Mouse (Mus musculus) brain, embryonic 14.5 days (tissue): Measurements from ENCODE around the gene Scd2.

Experiments
- CTCF ChIP-seq: fragments of 200-500 bp; IDR thresholded peaks from 2 replicates; pipeline ENCODE4 v1.5.1; 2012; ENCODE audit warnings: inconsistent platforms, mild to moderate bottlenecking, moderate library complexity, borderline replicate concordance; ENCODE audit not compliant: insufficient read depth, insufficient read length; ENCODE audit errors: extremely low read depth
- POLR2A ChIP-seq: fragments of 200-500 bp; IDR thresholded peaks from 2 replicates; pipeline ENCODE4 v1.6.1; 2012; ENCODE audit warnings: mild to moderate bottlenecking, inconsistent platforms, borderline replicate concordance; ENCODE audit not compliant: poor library complexity, insufficient read depth, insufficient read length, severe bottlenecking; ENCODE audit errors: extremely low read depth

DNA sequence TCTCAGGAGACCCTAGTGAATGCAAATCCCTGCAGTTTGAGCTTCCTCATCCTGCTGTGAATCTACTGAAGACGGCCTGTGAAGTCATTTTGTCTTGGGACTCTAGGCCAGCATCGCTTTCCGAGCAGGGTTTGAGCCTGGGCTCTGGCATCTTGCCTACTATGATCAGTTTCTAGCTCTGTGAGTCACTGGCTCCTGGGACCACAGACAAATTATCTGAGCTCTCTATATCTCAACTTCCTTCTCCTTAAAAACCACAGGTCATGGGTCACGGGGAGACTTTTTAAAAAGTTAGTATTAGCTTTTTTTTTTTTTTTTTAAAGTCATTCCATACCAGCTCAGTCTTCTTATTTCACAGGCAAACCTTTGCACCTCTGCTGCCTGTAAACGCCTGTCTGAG is 38.4 kb downstream of the Scd2 start:
- TF ChIP-seq POLR2A (no peak), CTCF (no peak)
